21 mouse cellular contexts compared by ENCODE assay signal in genomic region chr13:98070458-98070857, GRCm38 (mm10).
DNase-seq lines count a peak whose midpoint lies in the region; ATAC-seq lines count a peak whose summit lies in the region.
"Had no signal": no experiment of that assay in that cellular context is flagged by ENCODE, and none has a peak within 500 bp of the region (broad histone marks: within the 10 kb centered on the region; RNA-seq: fewer than 3 reads in every experiment).

No protein-coding gene starts in this region.

- intact Hi-C loops in heart, postnatal 36 days (cut with DNase I), result no loop called here

- peak; percentile 78 for ATAC-seq in granulocyte monocyte progenitor cell, adult 5-6 weeks (replicated peaks; ENCODE audit: poor library complexity, severe bottlenecking)
- ATAC-seq in megakaryocyte progenitor cell, adult 5-6 weeks (replicated peaks; ENCODE audit: poor library complexity), result peak; percentile 50; the same call in 1 of the 2 replicates
- ATAC-seq: activated CD4-positive, CD25-positive, alpha-beta regulatory T cell, adult 4 months; CD4-positive, CD25-positive, alpha-beta regulatory T cell, adult 4 months; forebrain, embryonic 13.5 days; forebrain, embryonic 15.5 days; forebrain, postnatal 0 days; Patski had no signal

- DNase-seq in heart, adult 11 months, result peak; percentile 28
- DNase-seq in heart, postnatal 36 days, result no peak
- DNase-seq in c-Kit-positive CD71-negative TER-119-negative erythroid progenitor cells, embryonic 14.5 days (ENCODE audit: low read depth), result peak; percentile 5
- DNase-seq in cerebellum, postnatal 14 days, result no peak
- no peak for DNase-seq in ovary, postnatal 36 days (ENCODE audit: low spot score)
- DNase-seq: adrenal gland, postnatal 10 days; adrenal gland, postnatal 25 days; B cell, adult 2 months; cerebellum, adult 11-12 months; cerebellum, adult 2 months; cerebellum, adult 9-10 months; cerebellum, postnatal 10 days; cerebellum, postnatal 36 days; forebrain, postnatal 0 days had no signal

Comparison
In these comparisons a context has a peak if more than half of its experiments do, and no peak if none do; other contexts are left out.
1. DNase-seq: peak in heart, adult 11 months (single experiment) and c-Kit-positive CD71-negative TER-119-negative erythroid progenitor cells, embryonic 14.5 days (single experiment); none in heart, postnatal 36 days (0 of 2), cerebellum, postnatal 14 days (0 of 2) and ovary, postnatal 36 days (single experiment).